Mouse (Mus musculus) erythroblast, embryonic 14.5 days (primary cell): ENCODE measurements around the gene Fam49a.

Experiments
- GATA1 ChIP-seq: IDR thresholded peaks from 2 replicates; pipeline ENCODE4 v1.6.1; 2012; ENCODE audit warnings: low read length, inconsistent platforms, mixed read lengths
- TAL1 ChIP-seq: IDR thresholded peaks from 3 replicates; pipeline ENCODE4 v1.6.1; 2012; ENCODE audit warnings: low read length, inconsistent platforms, mixed read lengths

GRCm38 (mm10) chr12:12270495-12270894 lies 8.6 kb downstream of the Fam49a start:
- TF ChIP-seq TAL1 (no peak), GATA1 (no peak)
